Mouse (Mus musculus): ENCODE measurements around the gene Stk10. TPM values are rescaled to one million over a fixed set of nuclear protein-coding genes. Genes with fewer than 3 reads are reported as not detected.
"Not testable (repeated sequence)": the region's sequence is repeated elsewhere in the genome, so short reads cannot be mapped to it uniquely, and the experiment has no call there.

Gene Stk10
- polyA plus RNA-seq, 1 experiment from 2014 or later, result 2.6 TPM

DNA sequence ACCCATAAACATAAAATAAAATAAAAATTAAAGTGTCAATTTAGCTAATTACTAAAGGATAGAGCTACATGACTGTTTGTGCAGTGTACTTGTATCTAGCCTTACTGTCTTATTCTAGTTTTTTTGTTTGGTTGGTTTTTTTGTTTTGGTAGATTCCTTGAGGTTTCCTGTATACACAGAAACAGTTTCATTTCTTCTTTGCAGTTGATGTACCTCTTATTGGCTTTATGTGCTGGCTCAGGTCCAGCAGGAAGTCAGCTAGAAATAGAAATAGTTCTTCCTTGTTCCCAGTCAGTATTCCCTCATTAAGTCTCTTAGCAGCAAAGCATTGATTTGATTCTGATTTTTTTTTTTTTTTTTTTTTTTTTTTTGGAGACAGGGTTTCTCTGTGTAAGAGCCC is 74.2 kb downstream of the Stk10 start:
- Histone ChIP-seq H3K36me3 (0 out of 2 replicates have a peak, but pooled peaks cover 2% of the 10 kb centered on the region), H3K9me3 (no peaks in the 10 kb centered on the region), H3K4me3 (no peak overlapping the region), H3K4me1 (peaks cover 30% of the 10 kb centered on the region), H3K27me3 (replicated peaks) (no peaks in the 10 kb centered on the region), H3K9ac (no peak overlapping the region), H3K4me2 (no peak overlapping the region), H3K27ac (replicated peaks) (no peak overlapping the region)
- no peak for ATAC-seq (ENCODE audit: extremely low read depth, insufficient number of reproducible peaks, low FRiP score, low TSS enrichment)

DNA sequence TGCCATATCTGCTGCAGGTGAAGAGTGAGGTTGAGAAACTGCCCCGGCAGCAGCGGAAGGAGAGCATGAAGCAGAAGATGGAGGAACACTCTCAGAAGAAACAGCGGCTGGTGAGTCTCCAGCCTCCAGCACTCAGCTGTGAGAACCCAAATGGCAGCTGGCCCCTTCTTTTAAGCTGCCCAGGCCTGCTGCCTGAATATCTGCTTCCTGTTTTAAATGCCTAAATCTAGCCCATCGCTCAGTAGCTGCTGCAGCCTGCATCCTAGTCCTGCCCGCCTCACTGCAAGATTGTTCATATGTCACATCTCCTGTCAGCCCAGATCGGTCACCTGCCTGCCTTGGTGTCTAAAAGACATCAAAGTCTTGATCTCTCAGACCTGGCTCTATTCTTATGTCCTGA is 77.5 kb downstream of the Stk10 start:
- H3K9ac ChIP-seq, result no peak overlapping the region
- no peak overlapping the region for H3K27ac ChIP-seq (replicated peaks)
- no peaks in the 10 kb centered on the region for H3K27me3 ChIP-seq (replicated peaks)
- H3K4me3 ChIP-seq, result no peak overlapping the region
- H3K9me3 ChIP-seq, result no peaks in the 10 kb centered on the region
- 75% methylated on average over 6 of the region's 6 CpGs for WGBS
- peaks cover 2% of the 10 kb centered on the region; the same call in 1 of the 2 replicates for H3K36me3 ChIP-seq
- no peak for ATAC-seq (ENCODE audit: extremely low read depth, insufficient number of reproducible peaks, low FRiP score, low TSS enrichment)
- H3K4me1 ChIP-seq, result peaks cover 15% of the 10 kb centered on the region
- H3K4me2 ChIP-seq, result no peak overlapping the region

DNA sequence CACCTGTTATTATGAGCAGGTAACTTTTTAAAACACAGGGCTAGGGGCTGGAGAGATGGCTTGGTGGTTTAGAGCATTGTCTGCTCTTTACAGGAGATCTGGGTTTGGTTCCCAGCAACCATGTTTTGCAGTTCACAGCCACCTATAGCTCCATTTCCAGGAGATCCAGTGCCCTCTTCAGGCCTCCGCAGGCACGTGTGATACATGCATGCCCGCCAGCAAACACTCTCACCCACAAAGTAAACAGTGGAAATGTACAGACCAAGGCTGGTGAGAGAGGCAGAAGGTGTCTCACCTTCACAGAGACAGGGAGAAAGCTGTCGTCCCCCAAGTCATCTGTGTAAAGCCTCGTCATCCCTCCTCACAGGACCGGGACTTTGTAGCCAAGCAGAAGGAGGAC is 79.2 kb downstream of the Stk10 start:
- Histone ChIP-seq H3K36me3 (no peaks in the 10 kb centered on the region; the same call in 1 of the 2 replicates), H3K9ac (no peak overlapping the region), H3K4me2 (no peak overlapping the region), H3K27me3 (replicated peaks) (no peaks in the 10 kb centered on the region), H3K4me3 (no peak overlapping the region), H3K9me3 (no peaks in the 10 kb centered on the region), H3K27ac (replicated peaks) (no peak overlapping the region), H3K4me1 (peaks cover 16% of the 10 kb centered on the region)
- WGBS, result 73% methylated on average over 6 of the region's 6 CpGs
- no peak for ATAC-seq (ENCODE audit: extremely low read depth, insufficient number of reproducible peaks, low FRiP score, low TSS enrichment)

DNA sequence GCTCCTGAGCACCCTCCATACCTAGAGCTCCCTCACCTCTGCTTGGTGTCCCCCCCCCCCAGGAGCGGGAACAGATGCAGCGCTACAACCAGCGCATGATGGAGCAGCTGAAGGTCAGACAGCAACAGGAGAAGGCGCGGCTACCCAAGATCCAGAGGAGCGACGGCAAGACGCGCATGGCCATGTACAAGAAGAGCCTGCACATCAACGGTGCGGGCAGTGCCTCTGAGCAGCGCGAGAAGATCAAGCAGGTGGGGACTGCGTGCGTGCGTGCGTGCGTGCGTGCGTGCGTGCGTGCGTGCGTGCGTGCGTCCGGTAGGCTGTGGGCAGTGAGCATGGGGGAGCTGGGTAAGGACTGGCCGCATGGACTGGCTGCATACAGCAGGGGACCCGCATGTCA is 81.4 kb downstream of the Stk10 start:
- H3K4me3 ChIP-seq, result no peak overlapping the region
- no peak overlapping the region for H3K4me2 ChIP-seq
- no peaks in the 10 kb centered on the region; the same call in none of the 2 replicates for H3K36me3 ChIP-seq
- no peak for ATAC-seq (ENCODE audit: extremely low read depth, insufficient number of reproducible peaks, low FRiP score, low TSS enrichment)
- WGBS, result 92% methylated on average over 29 of the region's 29 CpGs
- H3K9ac ChIP-seq, result no peak overlapping the region
- peaks cover 33% of the 10 kb centered on the region for H3K4me1 ChIP-seq
- H3K9me3 ChIP-seq, result no peaks in the 10 kb centered on the region
- no peaks in the 10 kb centered on the region for H3K27me3 ChIP-seq (replicated peaks)
- no peak overlapping the region for H3K27ac ChIP-seq (replicated peaks)

DNA sequence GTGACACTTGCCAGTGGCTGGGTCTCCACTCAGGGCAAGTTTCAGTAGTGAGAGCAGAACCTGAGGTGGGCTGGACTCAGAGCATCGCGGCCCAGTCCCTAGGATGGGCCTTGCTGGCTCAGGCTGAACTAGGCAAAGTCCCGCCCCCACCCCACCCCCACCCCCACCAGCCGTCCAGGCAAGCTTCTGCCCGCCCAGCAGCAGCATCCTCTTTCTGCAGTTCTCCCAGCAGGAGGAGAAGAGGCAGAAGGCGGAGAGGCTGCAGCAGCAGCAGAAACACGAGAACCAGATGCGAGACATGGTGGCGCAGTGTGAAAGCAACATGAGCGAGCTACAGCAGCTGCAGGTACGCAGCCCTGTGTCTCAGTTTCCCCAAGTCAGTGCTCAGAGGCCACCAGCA is 82.5 kb downstream of the Stk10 start:
- H3K9me3 ChIP-seq, result no peaks in the 10 kb centered on the region
- peak overlapping the region; percentile 29; the same call in 1 of the 2 replicates for H3K9ac ChIP-seq
- H3K36me3 ChIP-seq, result no peaks in the 10 kb centered on the region; the same call in none of the 2 replicates
- peaks cover 39% of the 10 kb centered on the region for H3K4me1 ChIP-seq
- H3K4me2 ChIP-seq, result peak overlapping the region; percentile 40
- no peak overlapping the region for H3K4me3 ChIP-seq
- no peak for ATAC-seq (ENCODE audit: extremely low read depth, insufficient number of reproducible peaks, low FRiP score, low TSS enrichment)
- no peaks in the 10 kb centered on the region for H3K27me3 ChIP-seq (replicated peaks)
- H3K27ac ChIP-seq (replicated peaks), result no peak overlapping the region
- 13% methylated on average over 11 of the region's 11 CpGs for WGBS

DNA sequence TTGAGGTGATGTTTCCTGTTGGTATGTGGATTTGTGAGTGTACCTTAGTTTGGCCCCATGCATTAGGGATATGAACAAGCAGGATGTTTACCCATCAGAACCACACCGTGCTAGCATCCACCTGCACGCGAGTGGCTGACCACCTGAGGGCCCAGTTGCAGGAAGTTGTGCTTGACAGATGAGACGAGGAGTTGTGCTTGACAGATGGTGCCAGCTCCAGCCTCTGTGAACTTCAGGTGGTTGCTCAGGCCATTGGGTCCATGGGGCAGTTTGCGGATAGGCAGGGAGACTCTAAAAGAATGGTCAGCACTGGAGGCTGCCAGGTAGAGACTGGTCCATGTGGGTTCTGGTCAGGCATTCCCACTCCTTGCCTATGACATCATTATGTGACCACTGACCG is 83.0 kb downstream of the Stk10 start:
- 75% methylated on average over 6 of the region's 6 CpGs for WGBS
- Histone ChIP-seq H3K9ac (peak overlapping the region; percentile 29; the same call in 1 of the 2 replicates), H3K4me3 (no peak overlapping the region), H3K27me3 (replicated peaks) (no peaks in the 10 kb centered on the region), H3K4me1 (peaks cover 37% of the 10 kb centered on the region), H3K27ac (replicated peaks) (no peak overlapping the region), H3K4me2 (peak overlapping the region; percentile 40), H3K9me3 (no peaks in the 10 kb centered on the region), H3K36me3 (no peaks in the 10 kb centered on the region; the same call in none of the 2 replicates)
- no peak for ATAC-seq (ENCODE audit: extremely low read depth, insufficient number of reproducible peaks, low FRiP score, low TSS enrichment)

DNA sequence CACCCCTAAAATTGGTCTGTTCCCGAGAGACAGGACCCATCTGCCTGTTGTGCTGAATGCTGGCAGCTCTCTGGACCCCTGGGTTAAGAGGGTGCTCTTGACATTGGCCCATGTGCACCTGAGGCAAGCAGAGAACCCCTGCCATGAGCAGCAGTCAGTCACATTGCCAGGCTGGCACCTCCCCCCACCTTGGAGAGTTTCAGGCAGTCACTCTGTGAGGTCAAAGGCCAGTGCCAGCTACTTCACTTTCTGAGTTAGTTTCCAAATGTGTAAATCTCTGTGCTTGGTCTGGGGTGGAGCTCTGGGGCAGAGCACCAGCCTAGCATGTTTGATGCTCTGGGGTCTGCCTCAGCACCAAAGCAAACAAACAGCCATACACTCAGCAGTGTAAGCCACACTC is 84.9 kb downstream of the Stk10 start:
- no peak for ATAC-seq (ENCODE audit: extremely low read depth, insufficient number of reproducible peaks, low FRiP score, low TSS enrichment)
- WGBS, result 60% methylated on average over 1 of the region's 1 CpGs
- H3K36me3 ChIP-seq, result no peaks in the 10 kb centered on the region; the same call in 1 of the 2 replicates

DNA sequence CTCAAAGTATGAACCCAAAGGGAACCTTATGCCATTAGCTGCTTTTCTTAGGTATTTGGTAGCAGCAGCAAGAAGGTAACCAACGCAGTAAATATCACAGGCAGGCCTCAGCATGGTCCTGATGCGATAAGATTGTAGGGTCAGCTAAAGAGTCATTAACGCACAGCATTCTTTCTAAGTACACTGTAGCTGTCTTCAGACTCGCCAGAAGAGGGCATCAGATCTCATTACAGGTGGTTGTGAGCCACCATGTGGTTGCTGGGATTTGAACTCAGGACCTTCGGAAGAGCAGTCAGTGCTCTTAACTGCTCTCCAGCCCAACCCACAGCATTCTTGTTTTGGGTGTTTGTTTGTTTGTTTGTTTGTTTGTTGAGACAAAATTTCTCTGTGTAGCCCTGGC is 85.5 kb downstream of the Stk10 start:
- H3K4me1 ChIP-seq, result peaks cover 42% of the 10 kb centered on the region
- peak overlapping the region; percentile 99 for H3K27ac ChIP-seq (replicated peaks)
- 77% methylated on average over 5 of the region's 5 CpGs for WGBS
- H3K36me3 ChIP-seq; H3K4me3 ChIP-seq; ATAC-seq (ENCODE audit: extremely low read depth, insufficient number of reproducible peaks, low FRiP score, low TSS enrichment); H3K4me2 ChIP-seq; H3K9me3 ChIP-seq; H3K27me3 ChIP-seq (replicated peaks): not testable (repeated sequence)
- H3K9ac ChIP-seq, result 0 out of 2 replicates have a peak overlapping the region, but pooled peaks have one; percentile 14

More for the DNA sequence above, 84.9 kb downstream of the Stk10 start:
- peaks cover 42% of the 10 kb centered on the region for H3K4me1 ChIP-seq
- H3K9me3 ChIP-seq, result no peaks in the 10 kb centered on the region
- 0 out of 2 replicates have a peak overlapping the region, but pooled peaks have one; percentile 14 for H3K9ac ChIP-seq
- peak overlapping the region; percentile 99; the same call in 1 of the 2 replicates for H3K27ac ChIP-seq (replicated peaks)
- H3K4me3 ChIP-seq, result no peak overlapping the region
- H3K27me3 ChIP-seq (replicated peaks), result no peaks in the 10 kb centered on the region
- H3K4me2 ChIP-seq, result no peak overlapping the region

DNA sequence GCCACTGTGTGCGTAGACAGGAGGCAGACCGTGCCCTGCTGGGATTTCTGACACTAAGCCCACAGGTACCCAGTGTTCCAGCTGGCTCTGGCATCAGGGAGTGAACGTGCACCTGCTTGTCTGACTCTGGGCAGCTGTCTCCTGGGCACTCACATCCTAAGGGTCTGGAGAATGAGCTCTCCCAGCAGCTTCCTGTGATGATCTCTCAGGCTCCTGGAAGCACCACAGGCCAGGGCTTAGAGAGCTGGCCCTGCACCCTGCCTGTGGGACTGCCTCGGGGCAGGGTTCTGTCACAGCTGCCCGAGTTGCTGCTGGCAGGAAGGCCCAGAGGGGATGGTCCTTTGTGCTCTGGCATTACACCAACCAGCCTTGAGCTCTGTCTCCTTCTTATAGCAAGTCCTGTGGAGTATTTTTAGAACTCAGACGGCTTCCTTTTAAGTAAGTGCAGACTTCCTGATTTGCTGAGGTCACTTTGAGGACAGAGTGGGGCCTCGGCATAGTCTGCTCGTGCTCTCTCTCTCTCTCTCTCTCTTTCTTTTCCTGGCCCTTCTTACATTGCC is 86.2 kb downstream of the Stk10 start:
- Histone ChIP-seq H3K4me3 (no peak overlapping the region; the same call in 1 of the 2 replicates), H3K27me3 (replicated peaks) (no peaks in the 10 kb centered on the region), H3K9me3 (no peaks in the 10 kb centered on the region), H3K4me1 (peaks cover 42% of the 10 kb centered on the region), H3K9ac (peak overlapping the region; percentile 75), H3K27ac (replicated peaks) (peak overlapping the region; percentile 99), H3K4me2 (peak overlapping the region; percentile 39), H3K36me3 (no peaks in the 10 kb centered on the region; the same call in 1 of the 2 replicates)
- ATAC-seq (ENCODE audit: extremely low read depth, insufficient number of reproducible peaks, low FRiP score, low TSS enrichment), result peak; percentile 81; the same call in 1 of the 2 replicates
- WGBS, result 18% methylated on average over 8 of the region's 8 CpGs

DNA sequence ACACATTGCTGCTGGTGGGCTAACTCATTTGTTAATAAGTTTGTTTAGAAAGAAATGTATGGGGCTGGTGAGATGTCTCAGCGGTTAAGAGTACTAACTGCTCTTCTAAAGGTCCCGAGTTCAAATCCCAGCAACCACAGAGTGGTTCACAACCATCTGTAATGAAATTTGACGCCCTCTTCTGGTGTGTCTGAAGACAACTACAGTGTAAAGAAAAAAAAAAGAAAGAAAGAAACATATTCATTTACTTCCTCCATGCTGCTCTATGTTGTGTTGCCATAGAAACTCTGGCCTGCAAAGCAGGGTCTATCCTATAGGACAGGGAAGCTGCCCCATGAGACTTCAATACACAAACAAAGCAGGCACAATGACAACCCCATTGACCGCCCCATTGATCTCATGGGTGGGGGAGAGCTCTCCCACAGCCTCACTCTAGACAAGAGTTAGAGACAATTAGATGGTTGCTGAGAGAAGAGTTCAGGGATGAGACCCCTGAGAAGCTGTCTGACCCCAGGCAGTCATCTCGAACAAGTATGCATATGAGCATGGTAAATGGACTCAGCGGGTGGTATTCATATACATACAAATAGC is 86.9 kb downstream of the Stk10 start:
- peak overlapping the region; percentile 99 for H3K27ac ChIP-seq (replicated peaks)
- H3K4me2 ChIP-seq, result no peak overlapping the region
- WGBS, result 80% methylated on average over 6 of the region's 6 CpGs
- H3K9ac ChIP-seq, result no peak overlapping the region
- H3K9me3 ChIP-seq, result no peaks in the 10 kb centered on the region
- H3K4me1 ChIP-seq, result peaks cover 42% of the 10 kb centered on the region
- H3K27me3 ChIP-seq (replicated peaks), result no peaks in the 10 kb centered on the region
- H3K36me3 ChIP-seq, result no peaks in the 10 kb centered on the region; the same call in 1 of the 2 replicates
- H3K4me3 ChIP-seq, result no peak overlapping the region
- ATAC-seq (ENCODE audit: extremely low read depth, insufficient number of reproducible peaks, low FRiP score, low TSS enrichment), result no peak

DNA sequence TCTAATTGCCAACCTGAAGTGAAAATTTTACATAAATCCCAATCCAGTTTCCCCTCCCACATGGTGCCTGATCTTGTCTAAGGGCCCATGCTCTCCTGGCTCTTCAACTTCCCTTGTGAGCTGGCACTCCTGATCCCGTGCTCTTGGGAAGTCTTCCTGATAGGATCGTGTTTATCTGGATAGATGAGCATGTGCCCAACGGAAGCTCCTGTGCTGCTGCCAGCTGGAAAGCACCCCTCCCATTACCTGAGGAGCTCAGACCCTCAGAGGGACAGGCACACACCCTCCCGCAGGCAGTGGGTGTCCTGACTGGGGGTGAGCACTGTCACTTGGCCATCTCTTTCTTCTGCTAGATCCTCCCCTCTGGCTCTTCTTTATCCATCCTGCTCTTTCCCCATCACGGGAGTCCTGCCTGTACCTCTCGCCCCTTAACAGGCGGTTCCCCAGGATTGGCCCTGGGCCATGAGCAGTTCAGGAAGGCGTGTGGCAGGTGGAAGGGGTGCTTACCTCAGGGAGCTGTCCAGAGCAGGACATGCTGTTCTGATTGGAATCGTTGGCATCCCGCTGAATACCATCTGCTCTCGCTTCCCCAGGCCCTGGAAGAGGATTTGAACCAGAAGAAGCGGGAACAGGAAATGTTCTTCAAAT is 88.8 kb downstream of the Stk10 start:
- H3K4me3 ChIP-seq, result no peak overlapping the region
- H3K4me2 ChIP-seq, result no peak overlapping the region
- ATAC-seq (ENCODE audit: extremely low read depth, insufficient number of reproducible peaks, low FRiP score, low TSS enrichment), result no peak
- 66% methylated on average over 12 of the region's 12 CpGs for WGBS
- no peaks in the 10 kb centered on the region for H3K27me3 ChIP-seq (replicated peaks)
- no peak overlapping the region for H3K27ac ChIP-seq (replicated peaks)
- no peaks in the 10 kb centered on the region; the same call in 1 of the 2 replicates for H3K36me3 ChIP-seq
- H3K4me1 ChIP-seq, result peaks cover 32% of the 10 kb centered on the region
- H3K9me3 ChIP-seq, result no peaks in the 10 kb centered on the region
- H3K9ac ChIP-seq, result no peak overlapping the region

Data from heart, embryonic 13.5 days (tissue).